Mouse (Mus musculus) liver, embryonic 16.5 days (tissue): Measurements from ENCODE around the gene Cemip2. TPM values are rescaled to one million over a fixed set of nuclear protein-coding genes. Genes with fewer than 3 reads are reported as not detected.

Source experiments
- ATAC-seq: fragments of 200-750 bp; cut with Nextera tagmentation; 2 replicates; pipeline ENCODE4 v1.8.0; 2017; ENCODE audit warnings: low read depth, mild to moderate bottlenecking, moderate number of reproducible peaks, moderate library complexity
- H3K27ac ChIP-seq: fragments of 300-500 bp; sonication (generic); 2 replicates; pipeline ENCODE4 v1.5.1; 2014; ENCODE audit warnings: mild to moderate bottlenecking, low read length
- H3K27me3 ChIP-seq: fragments of 300-500 bp; sonication (generic); 2 replicates; pipeline ENCODE4 v1.6.1; 2014; ENCODE audit warnings: low read depth, low read length, mixed read lengths; ENCODE audit not compliant: control insufficient read depth, insufficient read depth
- H3K36me3 ChIP-seq: fragments of 300-500 bp; sonication (generic); 2 replicates; pipeline ENCODE4 v1.6.1; 2014; ENCODE audit warnings: mild to moderate bottlenecking; ENCODE audit not compliant: control insufficient read depth, insufficient read depth
- H3K4me1 ChIP-seq: fragments of 300-500 bp; sonication (generic); 2 replicates; pipeline ENCODE4 v1.6.1; 2014; ENCODE audit warnings: low read depth, low read length, mixed read lengths; ENCODE audit not compliant: control insufficient read depth
- H3K4me2 ChIP-seq: fragments of 300-500 bp; sonication (generic); 2 replicates; pipeline ENCODE4 v1.6.1; 2014; ENCODE audit warnings: low read depth, low read length, mixed read lengths
- H3K4me3 ChIP-seq: fragments of 300-500 bp; sonication (generic); 2 replicates; pipeline ENCODE4 v1.5.1; 2014; ENCODE audit warnings: low read depth, mild to moderate bottlenecking, low read length
- H3K9ac ChIP-seq: fragments of 300-500 bp; sonication (generic); 2 replicates; pipeline ENCODE4 v1.6.1; 2014; ENCODE audit warnings: low read depth, low read length
- H3K9me3 ChIP-seq: fragments of 300-500 bp; sonication (generic); replicated peaks from 2 replicates; pipeline ENCODE4 v1.6.1; 2016; ENCODE audit warnings: low read length; ENCODE audit not compliant: control insufficient read depth
- WGBS: fragments of 180-500 bp; shearing (Covaris S2); extraction: QIAGEN DNeasy Blood & Tissue Kit; methylation state at CpG from one replicate; pipeline ENCODE4 v1.1.7; 2014; ENCODE audit not compliant: insufficient replicate concordance; 5-methylcytosine and 5-hydroxymethylcytosine counted together
- polyA plus RNA-seq: library from polyadenylated mRNA; unstranded; fragments of >200 nt; fragmentation: Nextera tagmentation; extraction: Ambion mirVana; gene quantifications from 2 replicates; pipeline ENCODE4 v1.2.1, GENCODE M21; 2015

Cemip2 gene
- polyA plus RNA-seq, 1 experiment from 2014 or later, result 8.7 TPM

DNA sequence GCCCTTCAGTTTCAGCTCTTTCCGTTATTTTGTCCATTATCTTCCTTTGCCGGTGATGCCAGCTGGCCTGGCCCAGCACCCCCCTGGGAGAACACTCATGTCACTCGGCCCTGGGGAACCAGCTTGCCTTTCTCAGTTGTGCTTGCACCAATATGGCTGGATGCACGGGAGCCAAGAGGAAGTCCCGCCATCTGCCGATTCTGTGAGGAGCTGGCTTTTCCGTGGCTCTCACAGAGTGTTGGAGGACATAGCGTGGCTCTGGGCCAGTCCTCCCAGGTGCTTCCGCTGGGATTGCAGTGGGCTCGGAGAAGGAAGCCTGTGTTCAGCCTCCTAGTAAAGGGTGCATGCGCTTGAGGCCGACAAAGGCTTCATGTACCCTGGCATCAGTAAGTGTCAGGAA is 36.0 kb upstream of the Cemip2 start:
- Histone ChIP-seq H3K4me1 (no peaks in the 10 kb centered on the region), H3K36me3 (no peaks in the 10 kb centered on the region), H3K4me3 (no peak overlapping the region), H3K9me3 (no peaks in the 10 kb centered on the region), H3K27ac (no peak overlapping the region), H3K27me3 (no peaks in the 10 kb centered on the region), H3K9ac (no peak overlapping the region), H3K4me2 (no peak overlapping the region)
- ATAC-seq, result no peak
- 81% methylated on average over 12 of the region's 12 CpGs for WGBS

GRCm38 (mm10) chr19:21745586-21745985 is 32.6 kb upstream of the Cemip2 start:
- no peaks in the 10 kb centered on the region for H3K9me3 ChIP-seq
- WGBS, result 76% methylated on average over 2 of the region's 2 CpGs
- H3K27ac ChIP-seq, result no peak overlapping the region
- no peaks in the 10 kb centered on the region for H3K4me1 ChIP-seq
- ATAC-seq, result no peak
- no peak overlapping the region for H3K4me3 ChIP-seq
- H3K4me2 ChIP-seq, result no peak overlapping the region
- no peaks in the 10 kb centered on the region for H3K36me3 ChIP-seq
- H3K9ac ChIP-seq, result no peak overlapping the region
- H3K27me3 ChIP-seq, result no peaks in the 10 kb centered on the region

- no peak for ATAC-seq
- Histone ChIP-seq H3K9me3 (no peaks in the 10 kb centered on the region), H3K27ac (no peak overlapping the region), H3K9ac (no peak overlapping the region), H3K36me3 (no peaks in the 10 kb centered on the region), H3K4me3 (no peak overlapping the region), H3K4me2 (no peak overlapping the region), H3K27me3 (no peaks in the 10 kb centered on the region), H3K4me1 (no peaks in the 10 kb centered on the region)
- whole genome bisulfite sequencing, result 12% methylated on average over 4 of the region's 4 CpGs
These were observed 30.8 kb upstream of the Cemip2 start for GRCm38 (mm10) chr19:21747356-21747755.

- Histone ChIP-seq H3K4me1 (no peaks in the 10 kb centered on the region), H3K9me3 (no peaks in the 10 kb centered on the region), H3K4me3 (no peak overlapping the region), H3K27me3 (no peaks in the 10 kb centered on the region), H3K4me2 (no peak overlapping the region), H3K36me3 (no peaks in the 10 kb centered on the region), H3K27ac (no peak overlapping the region), H3K9ac (no peak overlapping the region)
- ATAC-seq, result no peak
- WGBS, result 18% methylated on average over 2 of the region's 2 CpGs
These were observed 28.0 kb upstream of the Cemip2 start for GRCm38 (mm10) chr19:21750154-21750553.

DNA sequence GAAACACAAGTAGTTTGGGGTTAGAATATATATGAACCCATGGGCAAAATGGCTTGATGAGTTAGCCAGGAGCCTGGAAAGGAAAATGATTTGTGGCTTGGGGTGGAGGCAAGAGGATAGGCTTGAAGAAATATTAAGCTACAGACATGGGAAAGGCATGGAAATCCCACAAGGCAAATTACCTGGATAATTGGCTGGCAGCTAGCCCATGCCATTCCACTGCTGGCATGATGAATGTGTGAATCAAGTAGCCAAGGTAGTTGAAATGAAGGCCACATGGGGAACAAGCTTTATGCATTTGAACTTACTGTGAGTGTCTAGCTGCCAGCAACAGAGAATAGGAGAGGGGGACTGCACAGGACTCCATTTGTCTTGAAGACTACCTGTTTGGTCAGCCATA is 16.5 kb upstream of the Cemip2 start:
- H3K27ac ChIP-seq, result no peak overlapping the region
- H3K9ac ChIP-seq, result no peak overlapping the region
- H3K27me3 ChIP-seq, result no peaks in the 10 kb centered on the region
- ATAC-seq, result no peak
- no peaks in the 10 kb centered on the region for H3K36me3 ChIP-seq
- no peak overlapping the region for H3K4me2 ChIP-seq
- no peaks in the 10 kb centered on the region for H3K4me1 ChIP-seq
- H3K4me3 ChIP-seq, result no peak overlapping the region
- no peaks in the 10 kb centered on the region for H3K9me3 ChIP-seq

- WGBS, result 70% methylated on average over 2 of the region's 2 CpGs
- H3K36me3 ChIP-seq, result no peaks in the 10 kb centered on the region
- no peaks in the 10 kb centered on the region for H3K27me3 ChIP-seq
- no peak overlapping the region for H3K27ac ChIP-seq
- no peak overlapping the region for H3K4me3 ChIP-seq
- no peaks in the 10 kb centered on the region for H3K4me1 ChIP-seq
- no peak overlapping the region for H3K4me2 ChIP-seq
- no peak overlapping the region for H3K9ac ChIP-seq
- H3K9me3 ChIP-seq, result no peaks in the 10 kb centered on the region
- ATAC-seq, result no peak
These were observed 14.1 kb upstream of the Cemip2 start for GRCm38 (mm10) chr19:21764013-21764412.

DNA sequence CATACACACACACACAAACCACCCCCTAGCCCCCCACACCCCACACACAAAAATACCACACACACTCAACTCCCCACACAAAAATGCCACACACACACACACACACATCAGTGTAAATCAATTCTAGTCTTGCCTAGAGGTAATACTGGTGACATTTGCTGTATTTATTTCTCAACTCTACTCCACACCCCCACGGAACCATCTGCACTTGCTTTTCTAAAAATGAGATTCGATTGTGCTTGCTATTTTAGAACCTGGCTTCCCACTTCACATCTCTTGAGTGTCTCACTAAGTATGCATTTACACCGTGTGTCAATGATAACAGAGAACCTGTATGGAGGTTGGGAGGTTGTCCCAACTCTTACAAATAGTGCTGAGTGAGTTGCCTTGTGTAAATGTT is 13.4 kb upstream of the Cemip2 start:
- H3K36me3 ChIP-seq, result no peaks in the 10 kb centered on the region
- no peak overlapping the region for H3K4me2 ChIP-seq
- no peak for ATAC-seq
- no peak overlapping the region for H3K4me3 ChIP-seq
- 48% methylated on average over 3 of the region's 3 CpGs for WGBS
- H3K9ac ChIP-seq, result no peak overlapping the region
- no peaks in the 10 kb centered on the region for H3K27me3 ChIP-seq
- no peaks in the 10 kb centered on the region for H3K9me3 ChIP-seq
- H3K4me1 ChIP-seq, result no peaks in the 10 kb centered on the region
- no peak overlapping the region for H3K27ac ChIP-seq

DNA sequence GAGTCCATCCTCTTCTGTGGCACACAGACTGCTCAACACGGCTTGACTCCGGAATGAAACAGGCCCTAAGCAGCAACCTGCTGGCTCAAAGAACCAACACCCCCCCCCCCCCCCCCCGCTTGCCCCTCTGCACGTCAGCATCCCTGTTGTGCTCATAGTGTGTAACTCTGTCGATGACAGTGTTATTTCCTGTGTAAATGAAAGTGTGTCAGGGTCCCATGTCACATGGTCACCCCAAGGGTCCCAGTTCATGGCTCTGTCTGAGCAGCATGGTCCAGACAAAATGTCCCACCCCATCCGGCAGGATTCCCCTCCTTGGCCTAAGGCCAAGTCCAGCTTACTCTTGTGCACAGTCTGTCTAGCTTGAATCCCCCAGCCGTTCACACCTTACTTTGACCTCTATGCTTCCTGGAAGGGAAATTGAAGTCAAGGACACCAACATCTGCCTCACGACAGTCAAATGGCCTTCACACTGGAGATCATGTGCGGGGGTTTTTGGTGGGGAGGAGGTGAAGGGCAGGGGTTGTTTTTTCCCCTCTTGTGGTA is 10.6 kb upstream of the Cemip2 start:
- Histone ChIP-seq H3K4me2 (no peak overlapping the region), H3K4me3 (no peak overlapping the region), H3K27me3 (no peaks in the 10 kb centered on the region), H3K27ac (no peak overlapping the region), H3K9me3 (no peaks in the 10 kb centered on the region), H3K4me1 (no peaks in the 10 kb centered on the region), H3K9ac (no peak overlapping the region), H3K36me3 (no peaks in the 10 kb centered on the region)
- WGBS, result 62% methylated on average over 9 of the region's 9 CpGs
- no peak for ATAC-seq

DNA sequence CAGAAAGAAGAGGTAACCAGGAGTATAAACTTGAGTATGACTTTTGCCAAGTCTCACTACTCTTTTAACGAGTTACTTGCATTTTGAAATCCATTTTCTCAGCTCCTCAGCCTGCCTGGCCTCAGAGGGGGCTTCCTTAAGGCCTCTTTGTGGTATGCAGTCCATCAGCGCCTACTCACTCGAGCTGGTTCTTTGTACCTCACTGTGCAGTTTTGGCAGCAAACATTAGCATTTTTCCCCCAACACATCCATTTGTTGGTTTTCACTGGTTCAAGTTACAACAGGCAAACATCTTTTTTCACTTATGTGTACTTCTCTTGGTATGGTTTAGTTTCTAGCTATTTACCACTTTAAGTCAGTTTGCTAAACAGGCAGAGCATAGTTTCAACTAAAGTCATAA is 8.3 kb upstream of the Cemip2 start:
- Histone ChIP-seq H3K36me3 (no peaks in the 10 kb centered on the region), H3K27me3 (no peaks in the 10 kb centered on the region), H3K9ac (no peak overlapping the region), H3K9me3 (no peaks in the 10 kb centered on the region), H3K4me3 (no peak overlapping the region), H3K4me1 (no peaks in the 10 kb centered on the region), H3K27ac (no peak overlapping the region), H3K4me2 (no peak overlapping the region)
- WGBS, result 50% methylated on average over 3 of the region's 3 CpGs
- no peak for ATAC-seq

GRCm38 (mm10) chr19:21771586-21771985 is 6.6 kb upstream of the Cemip2 start:
- Histone ChIP-seq H3K27me3 (no peaks in the 10 kb centered on the region), H3K4me2 (no peak overlapping the region), H3K4me1 (no peaks in the 10 kb centered on the region), H3K4me3 (no peak overlapping the region), H3K9me3 (no peaks in the 10 kb centered on the region), H3K9ac (no peak overlapping the region), H3K36me3 (no peaks in the 10 kb centered on the region), H3K27ac (no peak overlapping the region)
- ATAC-seq, result no peak
- WGBS, result 54% methylated on average over 1 of the region's 1 CpGs
